Comparison of ENCODE assay signal across 8 mouse cellular contexts in the genomic region with DNA sequence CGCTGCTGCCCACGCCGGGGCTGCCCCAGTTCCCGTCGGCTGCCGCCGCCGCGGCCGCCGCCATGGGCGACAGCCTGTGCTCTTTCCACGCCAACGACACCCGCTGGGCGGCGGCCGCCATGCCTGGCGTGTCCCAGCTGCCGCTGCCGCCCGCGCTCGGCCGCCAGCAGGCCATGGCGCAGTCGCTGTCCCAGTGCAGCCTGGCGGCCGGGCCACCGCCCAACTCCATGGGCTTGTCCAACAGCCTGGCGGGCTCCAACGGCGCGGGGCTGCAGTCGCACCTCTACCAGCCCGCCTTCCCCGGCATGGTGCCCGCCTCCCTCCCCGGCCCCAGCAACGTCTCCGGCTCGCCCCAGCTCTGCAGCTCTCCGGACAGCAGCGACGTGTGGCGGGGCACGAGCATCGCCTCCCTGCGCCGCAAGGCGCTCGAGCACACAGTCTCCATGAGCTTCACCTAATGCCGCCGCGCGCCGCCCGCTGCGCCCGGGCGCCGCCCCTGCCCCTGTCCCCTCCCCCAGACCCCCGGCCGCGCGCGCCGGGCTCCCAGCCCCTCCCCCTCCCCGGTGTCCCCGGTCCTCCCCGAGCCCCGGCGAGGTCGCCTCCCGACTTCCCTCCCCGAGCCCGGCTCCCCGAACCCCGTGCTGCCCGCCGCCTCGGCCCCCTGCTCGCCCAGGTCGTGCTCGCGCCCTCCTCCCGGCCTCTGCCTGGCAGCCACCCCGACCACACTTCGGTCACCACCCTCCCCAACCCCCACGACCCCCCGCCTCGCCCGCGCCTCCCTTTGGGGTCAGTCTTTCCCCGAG. TPM values are rescaled to one million over a fixed set of nuclear protein-coding genes. Genes with fewer than 3 reads are reported as not detected.
DNase-seq lines count a peak whose midpoint lies in the region; ATAC-seq and TF ChIP-seq lines count a peak whose summit lies in the region.

No protein-coding gene starts in this region.

- no peak for TF ChIP-seq EP300 in heart, postnatal 0 days (IDR thresholded peaks at IDR 0.05; ENCODE audit: low read depth)

- peak overlapping the region; percentile 39; the same call in 1 of the 2 replicates for H3K9ac ChIP-seq in ES-E14 (ENCODE audit: insufficient read depth, low read depth, low read length, poor library complexity, severe bottlenecking)
- no peak overlapping the region for H3K9ac ChIP-seq in heart, postnatal 0 days (replicated peaks; ENCODE audit: low read depth, low read length)
- no peak overlapping the region for H3K9ac ChIP-seq in liver, embryonic 12.5 days

- H3K36me3 ChIP-seq in ES-E14 (ENCODE audit: control insufficient read depth, insufficient read depth, low read length, poor library complexity, severe bottlenecking), result no peaks in the 10 kb centered on the region
- no peaks in the 10 kb centered on the region for H3K36me3 ChIP-seq in heart, postnatal 0 days (replicated peaks; ENCODE audit: control insufficient read depth, insufficient read depth, low read length)
- H3K36me3 ChIP-seq in liver, embryonic 12.5 days, result no peaks in the 10 kb centered on the region
- no peaks in the 10 kb centered on the region for H3K36me3 ChIP-seq in small intestine, adult 2 months (ENCODE audit: control insufficient read depth, insufficient read depth, low read length)

- TF ChIP-seq CTCF in heart, postnatal 0 days (IDR thresholded peaks at IDR 0.05; ENCODE audit: low read depth), result no peak
- TF ChIP-seq CTCF in small intestine, adult 2 months (IDR thresholded peaks at IDR 0.05; ENCODE audit: extremely low read depth, insufficient read length, insufficient replicate concordance, low read depth, low read length), result no peak

- peak overlapping the region; percentile 61 for H3K4me3 ChIP-seq in ES-E14 (ENCODE audit: insufficient read depth in 1 of 2, low read depth in 1 of 2, low read length in 2 of 2, poor library complexity in 1 of 2, severe bottlenecking in 1 of 2)
- H3K4me3 ChIP-seq in heart, postnatal 0 days (ENCODE audit: low read depth, low read length), result peak overlapping the region; percentile 57
- H3K4me3 ChIP-seq in liver, embryonic 12.5 days, result peak overlapping the region; percentile 41
- peak overlapping the region; percentile 57 for H3K4me3 ChIP-seq in small intestine, adult 2 months (ENCODE audit: low read depth, low read length)

- ATAC-seq in heart, postnatal 0 days (ENCODE audit: insufficient read depth, low read depth), result peak; percentile 72
- no peak for ATAC-seq in liver, embryonic 12.5 days

- under 1% methylated on average over 51 of the region's 95 CpGs for WGBS in heart, postnatal 0 days
- WGBS in liver, embryonic 12.5 days (ENCODE audit: insufficient replicate concordance), result 1% methylated on average over 81 of the region's 95 CpGs
- WGBS in small intestine, adult 2 months, result 2% methylated on average over 92 of the region's 95 CpGs

- no peak overlapping the region for H3K27ac ChIP-seq in ES-E14 (ENCODE audit: insufficient read depth, low read depth, low read length, poor library complexity, severe bottlenecking)
- no peak overlapping the region for H3K27ac ChIP-seq in heart, postnatal 0 days (ENCODE audit: low read depth)
- H3K27ac ChIP-seq in liver, embryonic 12.5 days, result no peak overlapping the region
- H3K27ac ChIP-seq in small intestine, adult 2 months (ENCODE audit: insufficient read depth, low read depth, low read length), result no peak overlapping the region

- H3K9me3 ChIP-seq in ES-E14 (ENCODE audit: control insufficient read depth, insufficient read depth, low read depth, low read length), result no peaks in the 10 kb centered on the region
- H3K9me3 ChIP-seq in heart, postnatal 0 days (replicated peaks; ENCODE audit: control insufficient read depth, low read length), result no peaks in the 10 kb centered on the region
- H3K9me3 ChIP-seq in liver, embryonic 12.5 days (replicated peaks), result no peaks in the 10 kb centered on the region

- TF ChIP-seq POLR2A in small intestine, adult 2 months (IDR thresholded peaks at IDR 0.05; ENCODE audit: low read depth, low read length), result no peak

- DNase-seq in gastrocnemius, adult 18-20 months (ENCODE audit: low spot score), result peak; percentile 5
- DNase-seq in gastrocnemius, adult 8-10 months (ENCODE audit: low spot score in 2 of 2), result no peak
- no peak for DNase-seq in ES-E14 (ENCODE audit: low read depth, low spot score)
- peak; percentile 69 for DNase-seq in embryo, embryonic 10.5 days (ENCODE audit: low spot score)
- no peak for DNase-seq in heart, postnatal 0 days (ENCODE audit: low spot score)
- DNase-seq in frontal cortex, adult 2 months (ENCODE audit: extremely low spot score in 1 of 2, low spot score in 1 of 2), result no peak

- H3K4me1 ChIP-seq in ES-E14 (ENCODE audit: control insufficient read depth in 2 of 2, insufficient read depth in 2 of 2, low read length in 2 of 2, poor library complexity in 1 of 2), result peaks cover 0 to 7% of the 10 kb centered on the region in 2 experiments; a peak in 1 of 4 replicates
- 0 out of 2 replicates have a peak, but pooled peaks cover 13% of the 10 kb centered on the region for H3K4me1 ChIP-seq in heart, postnatal 0 days (ENCODE audit: control insufficient read depth, insufficient read depth)
- peaks cover 21% of the 10 kb centered on the region for H3K4me1 ChIP-seq in liver, embryonic 12.5 days
- peaks cover 13% of the 10 kb centered on the region for H3K4me1 ChIP-seq in small intestine, adult 2 months (ENCODE audit: control insufficient read depth, insufficient read depth, insufficient read length, low read length)

- H3K4me2 ChIP-seq in heart, postnatal 0 days (ENCODE audit: low read depth, low read length), result peak overlapping the region; percentile 93
- peak overlapping the region; percentile 69 for H3K4me2 ChIP-seq in liver, embryonic 12.5 days

- in situ Hi-C loops in ES-E14 (cut with MboI; ENCODE audit: low sequenced_read_pairs in 2 of 2, unreplicated experiment in 2 of 2), result no loop called here

- peaks cover 91% of the 10 kb centered on the region for H3K27me3 ChIP-seq in heart, postnatal 0 days (ENCODE audit: control insufficient read depth, insufficient read depth, low read length)
- peaks cover 85% of the 10 kb centered on the region for H3K27me3 ChIP-seq in liver, embryonic 12.5 days (replicated peaks)
- H3K27me3 ChIP-seq in small intestine, adult 2 months (ENCODE audit: control insufficient read depth, insufficient read depth, low read length), result peaks cover 59% of the 10 kb centered on the region

TF ChIP-seq in ES-E14, 5 proteins besides CTCF, POLR2A, EP300 and RAD21:
- TF ChIP-seq ZNF384 (IDR thresholded peaks at IDR 0.05; ENCODE audit: low read depth, low read length) (no peak), MAFK (IDR thresholded peaks at IDR 0.05; ENCODE audit: insufficient read depth, low read depth, low read length) (no peak), CHD2 (IDR thresholded peaks at IDR 0.05; ENCODE audit: low read depth, low read length) (no peak), ZC3H11A (IDR thresholded peaks at IDR 0.05; ENCODE audit: borderline replicate concordance, low read depth, low read length) (no peak), HCFC1 (IDR thresholded peaks at IDR 0.05; ENCODE audit: borderline replicate concordance, insufficient read depth, low read length) (no peak)

RNA-seq across cellular contexts. Expression of a gene that starts 8.0 kb away (rescaled TPM):
- not detected for total RNA-seq in gastrocnemius, adult 18-20 months (2021)
- total RNA-seq in gastrocnemius, adult 8-10 months (2022), result not detected
- total RNA-seq in ES-E14 (2012; rRNA removed), result not detected in 2 replicates
- total RNA-seq in heart, postnatal 0 days (2014; rRNA removed; ENCODE audit: low replicate concordance), result not detected in 2 replicates
- polyA plus RNA-seq in heart, postnatal 0 days (2015; fragmentation: Nextera tagmentation; extraction: Ambion mirVana), result not detected in 2 replicates
- not detected in 2 replicates for polyA plus RNA-seq in liver, embryonic 12.5 days (2016; fragmentation: Nextera tagmentation; extraction: Ambion mirVana)
- not detected in 2 replicates for polyA plus RNA-seq in small intestine, adult 2 months (2012; rRNA removed)
- polyA plus RNA-seq in frontal cortex, adult 2 months (2012; rRNA removed), result 0.10 and 0.17 TPM in 2 replicates

Comparison
In these comparisons a context has a peak if more than half of its experiments do, and no peak if none do; other contexts are left out.
1. DNase-seq: peak in gastrocnemius, adult 18-20 months (single experiment) and embryo, embryonic 10.5 days (single experiment); none in gastrocnemius, adult 8-10 months (0 of 2), ES-E14 (single experiment), heart, postnatal 0 days (single experiment) and frontal cortex, adult 2 months (0 of 2).
2. Peak in every context shown above with its lines, with median percentiles within 50 percentile points of each other: H3K4me3 ChIP-seq.